Mouse (Mus musculus): ENCODE measurements at regions not wholly inside any gene's neighbourhood (a gene's known extent, or its start where the extent isn't known, plus 50 kb on each side); places are given as distances from the start of the nearest gene placed in this dataset.

DNA sequence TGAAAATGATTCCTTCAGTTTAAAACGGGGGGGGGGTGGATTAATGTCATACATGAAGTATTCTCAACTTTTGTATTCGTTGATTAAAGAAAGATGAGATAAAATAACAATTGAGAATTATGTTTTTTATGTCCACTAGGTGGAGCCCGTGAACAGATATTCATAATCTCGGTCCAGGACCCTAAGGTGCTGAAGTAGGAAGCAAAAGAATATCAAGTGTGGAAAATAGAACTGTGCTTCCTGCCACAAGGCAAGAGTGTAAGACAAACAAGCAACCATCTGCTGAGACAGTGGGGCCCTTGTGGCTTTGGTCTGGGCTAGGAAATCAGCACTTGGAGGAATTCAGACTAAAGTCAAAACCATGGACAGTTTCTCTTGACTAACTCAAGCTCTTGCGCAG, 50.9 kb upstream of the Kap start:
- Histone ChIP-seq H3K4me2 (no peak overlapping the region), H3K4me1 (no peaks in the 10 kb centered on the region), H3K36me3 (replicated peaks) (no peaks in the 10 kb centered on the region), H3K27ac (no peak overlapping the region), H3K9me3 (no peaks in the 10 kb centered on the region), H3K27me3 (no peaks in the 10 kb centered on the region), H3K9ac (no peak overlapping the region), H3K4me3 (replicated peaks) (no peak overlapping the region)
- 36% methylated on average over 5 of the region's 5 CpGs for WGBS
- ATAC-seq (ENCODE audit: low FRiP score), result no peak

DNA sequence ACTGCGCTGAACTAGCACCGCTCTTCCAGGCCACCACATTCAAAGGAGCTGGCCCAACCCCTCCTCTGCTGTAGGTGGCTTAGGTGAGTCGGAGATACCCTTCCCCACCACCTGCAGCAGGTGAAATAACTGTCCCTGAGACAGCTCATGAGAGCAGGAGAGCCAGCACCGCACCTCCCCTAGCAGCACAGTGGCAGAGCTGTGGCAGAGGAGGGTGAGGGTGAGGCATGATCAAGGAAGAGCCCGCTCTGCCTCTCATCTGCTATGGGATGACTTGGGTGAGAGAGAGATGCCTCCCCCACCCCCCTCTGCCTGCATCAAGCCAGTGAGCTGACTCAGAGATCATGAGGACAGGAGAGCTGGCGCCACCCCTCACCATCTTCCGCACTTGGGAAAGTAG, 81.1 kb upstream of the Kap start:
- no peaks in the 10 kb centered on the region for H3K36me3 ChIP-seq (replicated peaks)
- H3K4me2 ChIP-seq, result no peak overlapping the region
- no peak overlapping the region for H3K4me3 ChIP-seq (replicated peaks)
- no peaks in the 10 kb centered on the region for H3K9me3 ChIP-seq
- H3K4me1 ChIP-seq, result no peaks in the 10 kb centered on the region
- ATAC-seq (ENCODE audit: low FRiP score), result no peak
- no peaks in the 10 kb centered on the region for H3K27me3 ChIP-seq
- no peak overlapping the region for H3K27ac ChIP-seq
- WGBS, result 95% methylated on average over 7 of the region's 7 CpGs
- no peak overlapping the region for H3K9ac ChIP-seq

DNA sequence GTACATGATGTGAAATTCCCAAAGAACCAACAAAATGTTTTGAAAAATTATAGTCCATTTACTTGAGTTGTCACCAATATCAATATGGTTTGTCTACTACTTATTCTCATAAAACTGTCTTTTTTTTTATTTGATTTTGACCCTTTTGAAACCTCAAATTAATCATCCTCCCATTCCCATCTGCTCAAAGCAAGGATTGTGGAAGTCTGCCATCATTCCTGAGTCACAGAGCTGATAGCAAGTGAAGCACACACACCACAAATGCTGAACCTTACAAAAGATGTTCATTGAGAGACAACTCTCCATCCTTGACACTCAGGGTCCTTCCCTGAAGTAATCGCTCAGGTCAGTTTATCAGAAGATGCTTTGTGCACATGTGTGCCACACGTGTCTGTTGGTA, 82.1 kb upstream of the Kap start:
- no peaks in the 10 kb centered on the region for H3K9me3 ChIP-seq
- no peak overlapping the region for H3K27ac ChIP-seq
- no peaks in the 10 kb centered on the region for H3K27me3 ChIP-seq
- H3K36me3 ChIP-seq (replicated peaks), result no peaks in the 10 kb centered on the region
- H3K4me1 ChIP-seq, result no peaks in the 10 kb centered on the region
- WGBS, result 91% methylated on average over 2 of the region's 2 CpGs
- H3K9ac ChIP-seq, result no peak overlapping the region
- ATAC-seq (ENCODE audit: low FRiP score), result no peak
- H3K4me2 ChIP-seq, result no peak overlapping the region
- H3K4me3 ChIP-seq (replicated peaks), result no peak overlapping the region

DNA sequence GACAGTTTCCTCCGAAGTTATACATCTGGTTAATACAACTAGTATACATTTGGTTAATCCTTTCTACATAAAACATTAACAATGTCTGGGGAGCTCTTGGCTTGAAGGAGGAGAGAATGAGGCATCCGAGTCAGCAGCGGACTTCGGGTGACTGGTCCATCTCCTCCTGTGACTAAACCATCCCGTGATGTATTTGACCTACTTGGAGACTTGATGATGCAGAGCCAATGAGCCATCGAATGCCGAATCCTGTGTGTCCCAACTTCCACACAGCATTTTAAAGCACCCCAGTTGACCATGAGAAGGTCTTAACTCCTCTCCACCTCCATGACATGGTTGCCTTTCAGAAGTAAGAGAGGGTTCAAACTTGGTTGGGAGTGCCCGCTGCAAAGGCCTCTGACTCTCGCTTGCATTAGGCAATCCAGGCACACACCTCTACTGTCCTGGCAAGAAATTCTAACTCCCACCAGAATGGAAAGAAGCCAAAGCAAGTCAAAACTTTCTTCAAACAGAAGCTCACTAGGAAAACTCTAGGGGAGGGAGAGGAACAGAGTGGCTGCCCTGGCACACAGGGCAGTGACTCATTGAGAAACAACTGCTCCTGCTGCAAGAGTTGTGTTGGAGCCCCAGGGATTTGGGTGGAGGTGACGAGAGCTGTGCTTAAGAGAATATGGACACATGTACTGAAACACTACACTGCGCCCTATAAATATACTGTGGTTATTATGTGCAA, 75.4 kb upstream of the Etv6 start:
- 85% methylated on average over 11 of the region's 11 CpGs for WGBS
- H3K27ac ChIP-seq, result no peak overlapping the region
- ATAC-seq (ENCODE audit: low FRiP score), result no peak; the same call in 1 of the 2 replicates

DNA sequence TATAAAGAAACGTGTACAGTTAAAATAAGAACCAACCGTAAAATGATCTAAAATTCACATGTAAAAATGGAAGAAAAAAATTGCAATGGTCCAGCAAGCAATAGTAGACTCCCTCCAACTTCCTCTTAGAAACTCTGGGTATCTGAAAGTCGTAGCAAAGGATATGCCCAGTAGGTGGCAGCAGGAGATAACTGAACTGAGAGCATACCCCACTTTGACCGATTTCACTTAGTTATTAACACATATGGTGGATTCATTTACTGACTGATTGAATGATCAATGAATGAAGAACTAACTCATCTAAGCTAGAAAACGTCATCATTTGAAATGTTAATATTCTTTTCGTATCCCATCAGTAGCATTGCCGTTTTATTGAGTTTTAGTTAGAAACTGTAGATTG, 74.8 kb upstream of the Etv6 start:
- ATAC-seq (ENCODE audit: low FRiP score), result peak; percentile 74
- Histone ChIP-seq H3K4me1 (no peaks in the 10 kb centered on the region), H3K9me3 (no peaks in the 10 kb centered on the region), H3K27me3 (no peaks in the 10 kb centered on the region), H3K36me3 (replicated peaks) (no peaks in the 10 kb centered on the region), H3K4me3 (replicated peaks) (no peak overlapping the region), H3K4me2 (no peak overlapping the region), H3K9ac (no peak overlapping the region), H3K27ac (no peak overlapping the region)
- WGBS, result 26% methylated on average over 7 of the region's 7 CpGs

More for the DNA sequence above, 75.4 kb upstream of the Etv6 start:
- H3K9ac ChIP-seq, result no peak overlapping the region
- no peaks in the 10 kb centered on the region for H3K4me1 ChIP-seq
- no peaks in the 10 kb centered on the region for H3K9me3 ChIP-seq
- no peak overlapping the region for H3K4me3 ChIP-seq (replicated peaks)
- H3K27me3 ChIP-seq, result no peaks in the 10 kb centered on the region
- no peak overlapping the region for H3K4me2 ChIP-seq
- H3K36me3 ChIP-seq (replicated peaks), result no peaks in the 10 kb centered on the region

DNA sequence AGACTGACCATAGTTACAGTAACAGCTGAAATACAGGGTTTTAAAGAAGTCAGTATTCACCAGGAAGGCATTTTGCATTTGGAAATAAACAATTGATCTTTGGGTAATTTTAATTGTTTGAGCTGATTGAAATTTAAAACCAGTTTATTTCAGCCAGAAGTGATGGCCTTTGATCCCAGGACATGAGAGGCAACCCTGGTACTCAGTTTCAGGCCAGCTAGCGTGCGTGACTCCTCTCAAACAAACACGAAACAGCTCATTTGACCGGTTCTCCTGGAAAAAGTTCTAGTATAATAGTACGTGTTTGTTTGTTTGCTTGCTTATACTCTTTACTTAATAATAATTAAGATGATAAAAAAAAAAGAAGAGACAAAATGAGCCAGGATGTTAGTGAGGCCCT, 72.9 kb upstream of the Etv6 start:
- H3K4me1 ChIP-seq, result no peaks in the 10 kb centered on the region
- H3K4me3 ChIP-seq (replicated peaks), result no peak overlapping the region
- H3K4me2 ChIP-seq, result no peak overlapping the region
- no peak overlapping the region for H3K9ac ChIP-seq
- no peak for ATAC-seq (ENCODE audit: low FRiP score)
- H3K9me3 ChIP-seq, result no peaks in the 10 kb centered on the region
- H3K27ac ChIP-seq, result no peak overlapping the region
- 92% methylated on average over 5 of the region's 5 CpGs for WGBS
- H3K27me3 ChIP-seq, result no peaks in the 10 kb centered on the region
- H3K36me3 ChIP-seq (replicated peaks), result no peaks in the 10 kb centered on the region

DNA sequence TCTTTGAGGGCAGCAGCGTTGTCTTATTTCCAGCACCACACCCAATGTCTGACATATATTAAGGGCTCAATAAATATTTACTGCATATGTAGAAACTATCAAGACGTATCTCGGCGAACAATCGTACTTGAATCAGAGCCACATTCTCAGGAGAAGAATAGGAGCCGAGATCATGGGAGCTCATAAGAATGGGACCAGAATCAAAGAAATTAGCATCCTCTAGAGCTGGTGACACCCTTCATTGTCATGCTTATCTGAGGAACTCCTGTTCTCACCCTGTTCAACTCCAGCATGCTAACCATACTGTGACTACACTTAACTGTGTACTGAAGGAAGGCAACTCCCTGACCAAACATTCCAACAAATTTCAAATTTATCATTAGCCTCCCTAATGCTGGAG, 72.2 kb upstream of the Etv6 start:
- 87% methylated on average over 6 of the region's 6 CpGs for WGBS
- no peaks in the 10 kb centered on the region for H3K4me1 ChIP-seq
- no peaks in the 10 kb centered on the region for H3K9me3 ChIP-seq
- no peak overlapping the region for H3K27ac ChIP-seq
- no peak overlapping the region for H3K9ac ChIP-seq
- H3K27me3 ChIP-seq, result no peaks in the 10 kb centered on the region
- no peaks in the 10 kb centered on the region for H3K36me3 ChIP-seq (replicated peaks)
- no peak for ATAC-seq (ENCODE audit: low FRiP score)
- no peak overlapping the region for H3K4me2 ChIP-seq
- no peak overlapping the region for H3K4me3 ChIP-seq (replicated peaks)

DNA sequence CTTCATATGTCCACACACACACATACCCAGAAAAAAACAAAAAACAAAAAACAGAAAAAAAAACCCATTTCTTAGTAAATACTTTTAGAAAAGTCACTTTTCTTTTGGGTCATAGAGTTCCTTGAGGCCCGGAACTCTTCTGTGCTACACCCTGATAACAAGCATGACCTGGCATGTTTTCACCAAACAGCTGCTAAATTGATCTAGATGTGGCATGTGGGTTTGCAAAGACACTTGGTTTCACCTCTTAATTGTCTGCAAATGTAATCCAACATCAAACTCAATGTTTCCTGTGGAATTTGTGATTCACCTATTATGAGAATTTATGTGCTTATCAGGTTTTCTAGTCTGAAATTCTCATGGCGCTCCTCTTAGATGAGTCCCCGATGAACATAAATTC, 68.2 kb upstream of the Etv6 start:
- Histone ChIP-seq H3K4me1 (no peaks in the 10 kb centered on the region), H3K4me2 (no peak overlapping the region), H3K4me3 (replicated peaks) (no peak overlapping the region), H3K27ac (no peak overlapping the region), H3K27me3 (no peaks in the 10 kb centered on the region), H3K36me3 (replicated peaks) (no peaks in the 10 kb centered on the region), H3K9me3 (no peaks in the 10 kb centered on the region), H3K9ac (no peak overlapping the region)
- 93% methylated on average over 3 of the region's 3 CpGs for WGBS
- no peak for ATAC-seq (ENCODE audit: low FRiP score)

DNA sequence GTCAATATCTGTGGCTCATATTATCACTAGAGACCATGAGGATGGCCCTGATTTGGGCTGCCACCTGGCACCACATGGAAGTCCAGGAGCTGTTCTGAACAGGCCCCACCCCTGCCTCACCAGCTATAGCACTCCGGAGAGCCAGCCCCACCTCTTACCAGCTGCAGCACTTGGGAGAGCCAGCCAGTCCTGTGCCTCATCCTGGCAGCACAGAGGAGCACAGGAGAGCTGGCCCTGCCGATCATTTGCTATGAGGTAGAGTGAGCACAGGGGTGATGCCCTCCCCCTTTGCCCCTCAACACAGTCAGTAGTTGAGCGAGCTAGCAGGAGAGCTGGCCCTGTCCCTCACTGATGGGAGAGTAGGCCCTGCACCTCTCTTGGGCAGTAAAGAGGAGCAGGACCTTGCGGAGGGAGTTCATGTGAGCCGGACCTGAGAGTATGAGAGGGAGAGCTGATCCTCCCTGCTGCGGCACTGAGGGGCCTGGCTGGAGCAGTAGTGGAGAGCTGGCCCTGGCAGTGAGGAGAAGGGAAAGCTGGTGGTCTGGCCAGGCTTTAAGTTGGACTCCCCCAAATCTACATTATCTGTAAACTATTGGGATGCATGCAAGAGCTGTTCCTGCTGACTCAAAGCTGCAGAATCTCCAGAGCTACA, 63.3 kb upstream of the Etv6 start:
- no peaks in the 10 kb centered on the region for H3K4me1 ChIP-seq
- no peak overlapping the region for H3K4me2 ChIP-seq
- H3K9me3 ChIP-seq, result no peaks in the 10 kb centered on the region
- WGBS, result 75% methylated on average over 6 of the region's 6 CpGs
- H3K36me3 ChIP-seq (replicated peaks), result no peaks in the 10 kb centered on the region
- H3K4me3 ChIP-seq (replicated peaks), result no peak overlapping the region
- no peak overlapping the region for H3K9ac ChIP-seq
- no peak for ATAC-seq (ENCODE audit: low FRiP score)
- no peak overlapping the region for H3K27ac ChIP-seq
- H3K27me3 ChIP-seq, result no peaks in the 10 kb centered on the region

DNA sequence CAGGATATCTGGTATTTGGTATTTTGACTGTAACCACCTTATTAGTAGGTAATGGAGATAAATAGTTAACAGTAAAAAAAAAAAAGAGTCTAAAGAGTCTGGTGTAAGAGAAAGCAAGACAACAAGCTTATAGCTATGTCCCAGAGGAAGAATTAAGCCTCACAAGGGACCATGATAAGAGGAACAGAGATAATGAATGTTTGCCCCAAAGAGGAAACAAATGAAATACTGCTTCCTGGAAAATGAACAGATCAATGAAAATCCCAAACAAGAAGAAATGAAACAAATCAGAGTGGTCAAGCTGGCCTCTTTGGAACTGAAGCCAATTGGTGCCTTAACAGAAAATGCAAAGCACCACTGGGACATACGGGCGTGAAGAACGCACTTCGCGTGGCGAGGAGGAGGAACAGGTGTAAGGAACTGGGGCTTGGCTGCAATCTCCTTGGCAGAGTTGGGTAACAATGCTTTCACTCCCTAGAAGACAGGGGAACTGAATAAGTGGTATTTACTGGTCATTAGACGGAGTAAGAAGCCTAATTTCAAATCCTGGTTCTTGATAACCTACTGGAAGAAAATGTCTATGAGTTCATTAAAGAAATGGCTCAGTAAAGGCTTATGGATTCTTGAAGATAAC, 62.2 kb upstream of the Etv6 start:
- 89% methylated on average over 7 of the region's 7 CpGs for WGBS
- Histone ChIP-seq H3K27ac (no peak overlapping the region), H3K36me3 (replicated peaks) (no peaks in the 10 kb centered on the region), H3K9ac (no peak overlapping the region), H3K27me3 (no peaks in the 10 kb centered on the region), H3K4me1 (no peaks in the 10 kb centered on the region), H3K4me2 (no peak overlapping the region), H3K4me3 (replicated peaks) (no peak overlapping the region), H3K9me3 (no peaks in the 10 kb centered on the region)
- ATAC-seq (ENCODE audit: low FRiP score), result no peak

DNA sequence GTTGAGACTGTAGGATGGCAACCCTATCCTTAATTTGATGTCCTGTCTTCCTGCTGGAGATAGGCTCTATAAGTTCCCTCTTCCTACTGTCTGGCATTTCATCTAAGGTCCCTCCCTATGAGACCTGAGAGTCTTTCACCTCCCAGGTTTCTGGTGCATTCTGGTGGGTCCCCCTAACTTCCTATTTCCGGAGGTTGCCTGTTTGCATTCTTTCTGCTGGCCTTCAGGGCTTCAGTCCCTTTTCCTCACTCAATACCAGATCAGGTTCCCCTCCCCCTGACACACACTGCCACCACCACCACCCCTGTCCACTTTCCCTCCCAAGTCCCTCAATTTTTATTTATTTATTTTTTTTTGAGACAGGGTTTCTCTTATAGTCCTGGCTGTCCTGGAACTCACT, 59.5 kb upstream of the Etv6 start:
- ATAC-seq (ENCODE audit: low FRiP score), result no peak
- H3K4me3 ChIP-seq (replicated peaks), result no peak overlapping the region
- 91% methylated on average over 1 of the region's 1 CpGs for WGBS

DNA sequence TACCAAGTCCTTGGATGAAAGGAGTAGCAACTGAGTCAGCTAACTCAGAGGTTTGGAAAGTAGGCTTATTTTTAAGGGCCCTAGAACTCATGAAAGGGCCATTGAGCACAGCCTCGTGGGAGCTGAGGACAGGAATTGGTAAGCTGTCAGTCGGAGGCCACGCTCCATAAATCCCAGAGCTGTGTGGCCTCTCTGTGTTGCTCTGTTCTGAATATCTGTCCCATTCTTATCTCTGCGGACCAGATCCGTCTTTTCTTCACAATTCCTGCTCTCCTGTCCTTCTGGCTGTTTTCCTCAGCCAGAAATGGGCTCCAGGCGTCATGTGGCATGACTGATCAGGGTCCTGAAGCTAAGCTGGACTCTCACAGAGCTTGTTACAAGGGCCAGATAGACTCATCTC, 58.6 kb upstream of the Etv6 start:
- no peak overlapping the region for H3K9ac ChIP-seq
- no peak overlapping the region for H3K27ac ChIP-seq
- no peak overlapping the region for H3K4me2 ChIP-seq
- no peaks in the 10 kb centered on the region for H3K4me1 ChIP-seq
- no peaks in the 10 kb centered on the region for H3K36me3 ChIP-seq (replicated peaks)
- ATAC-seq (ENCODE audit: low FRiP score), result no peak
- no peaks in the 10 kb centered on the region for H3K9me3 ChIP-seq
- no peak overlapping the region for H3K4me3 ChIP-seq (replicated peaks)
- no peaks in the 10 kb centered on the region for H3K27me3 ChIP-seq
- WGBS, result 69% methylated on average over 6 of the region's 6 CpGs

More for the DNA sequence above, 59.5 kb upstream of the Etv6 start:
- no peaks in the 10 kb centered on the region for H3K27me3 ChIP-seq
- H3K4me2 ChIP-seq, result no peak overlapping the region
- H3K9me3 ChIP-seq, result no peaks in the 10 kb centered on the region
- H3K27ac ChIP-seq, result no peak overlapping the region
- H3K4me1 ChIP-seq, result no peaks in the 10 kb centered on the region
- H3K9ac ChIP-seq, result no peak overlapping the region
- H3K36me3 ChIP-seq (replicated peaks), result no peaks in the 10 kb centered on the region
